Mouse (Mus musculus): Measurements from ENCODE around the gene Rho. TPM values are rescaled to one million over a fixed set of nuclear protein-coding genes. Genes with fewer than 3 reads are reported as not detected.

Gene Rho
- total RNA-seq, 2 experiments from 2014 or later: not detected

DNA sequence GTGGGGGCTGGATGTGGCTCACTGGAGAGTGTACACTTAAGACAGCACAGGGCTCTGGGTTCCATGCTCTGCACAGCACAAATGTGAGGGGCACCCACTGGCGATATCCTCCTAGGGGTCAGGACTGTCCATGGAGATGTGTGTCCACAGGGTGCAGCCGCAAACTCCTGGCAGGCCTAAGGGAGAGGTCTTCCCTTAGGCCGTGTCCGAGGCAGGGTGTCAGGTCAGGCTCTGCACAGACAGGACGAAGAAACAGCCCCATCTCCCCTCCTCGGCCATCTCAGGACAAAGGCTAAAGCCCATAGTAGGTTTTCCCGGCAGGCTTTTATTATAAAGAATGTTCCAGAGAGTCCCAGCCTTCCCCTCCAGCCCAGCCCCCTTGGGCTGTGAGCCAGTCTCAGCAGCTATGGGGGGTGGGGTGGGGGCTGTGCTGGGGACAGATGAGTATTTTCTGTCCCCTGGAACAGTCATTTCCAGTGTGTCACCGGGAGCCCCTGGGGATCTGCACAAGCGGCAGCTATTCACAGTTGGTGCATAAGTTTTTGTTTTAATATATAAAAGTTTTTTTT, 23.0 kb downstream of the Rho start:
- ATAC-seq (replicated peaks; ENCODE audit: low FRiP score, poor library complexity, severe bottlenecking): no peak

DNA sequence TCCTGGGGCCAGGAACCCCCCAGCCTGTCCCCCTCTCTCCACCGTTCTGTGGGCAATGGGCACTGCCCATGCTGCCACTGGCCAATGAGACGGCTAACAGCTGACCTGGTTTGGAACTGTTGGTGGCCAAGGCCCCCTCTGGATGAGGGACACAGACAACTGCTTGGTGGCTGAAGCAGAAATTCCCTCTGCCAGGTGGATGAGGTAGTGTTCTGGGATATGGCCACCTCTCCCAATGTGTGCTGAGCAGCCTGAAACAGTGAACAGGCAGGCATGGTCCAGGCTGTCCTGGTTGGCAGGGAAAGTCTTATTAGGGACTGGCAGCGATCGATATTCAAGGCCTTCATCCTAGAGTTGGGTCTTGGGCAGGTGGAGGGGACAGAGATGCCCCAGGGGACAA, 23.6 kb downstream of the Rho start:
- ATAC-seq (replicated peaks; ENCODE audit: low FRiP score, poor library complexity, severe bottlenecking): no peak

DNA sequence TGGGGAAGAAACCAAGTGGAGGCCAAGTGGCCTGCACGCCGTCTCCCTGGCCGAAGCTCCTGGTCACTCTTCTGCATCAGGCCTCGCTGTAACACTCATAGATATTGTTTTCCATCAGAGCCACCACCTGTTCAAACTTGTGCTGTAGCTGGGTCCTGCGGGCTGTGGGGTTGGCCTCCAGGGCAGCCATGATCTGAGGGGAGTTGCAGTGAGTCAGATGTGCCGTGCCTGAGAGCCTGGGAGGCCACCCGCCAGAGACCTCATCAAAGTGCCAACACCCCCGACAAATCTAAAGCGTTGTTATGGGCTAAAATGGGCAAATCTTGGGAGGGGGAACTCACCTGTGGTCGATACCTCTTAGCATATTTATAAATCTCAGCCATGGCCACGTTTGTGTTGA, 24.1 kb downstream of the Rho start:
- no peak for ATAC-seq (replicated peaks; ENCODE audit: low FRiP score, poor library complexity, severe bottlenecking)

DNA sequence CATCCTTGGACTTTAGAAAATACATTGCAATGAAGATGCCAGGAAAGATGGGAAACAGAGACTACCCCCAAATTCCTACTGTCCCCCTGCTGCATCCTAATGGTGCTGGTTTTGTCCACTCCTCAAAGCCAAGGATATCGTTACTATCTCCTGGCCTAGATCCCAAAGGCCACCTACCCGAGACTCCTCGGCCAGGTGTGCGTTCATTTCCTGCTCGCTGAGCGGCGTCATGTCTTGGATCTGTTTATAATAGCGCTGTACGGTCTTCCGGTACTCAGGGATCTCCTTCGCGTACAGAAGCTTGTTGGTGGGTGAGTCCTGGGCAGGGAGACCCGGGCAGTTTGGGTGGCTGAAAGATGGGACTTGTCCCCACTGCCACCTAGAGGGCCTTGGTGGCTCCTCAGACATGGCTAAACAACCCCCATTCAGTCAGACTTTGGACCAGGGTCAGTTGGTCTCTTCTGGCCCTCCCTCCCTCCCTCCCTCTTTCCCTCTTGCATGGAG, 24.9 kb downstream of the Rho start:
- no peak for ATAC-seq (replicated peaks; ENCODE audit: low FRiP score, poor library complexity, severe bottlenecking)

DNA sequence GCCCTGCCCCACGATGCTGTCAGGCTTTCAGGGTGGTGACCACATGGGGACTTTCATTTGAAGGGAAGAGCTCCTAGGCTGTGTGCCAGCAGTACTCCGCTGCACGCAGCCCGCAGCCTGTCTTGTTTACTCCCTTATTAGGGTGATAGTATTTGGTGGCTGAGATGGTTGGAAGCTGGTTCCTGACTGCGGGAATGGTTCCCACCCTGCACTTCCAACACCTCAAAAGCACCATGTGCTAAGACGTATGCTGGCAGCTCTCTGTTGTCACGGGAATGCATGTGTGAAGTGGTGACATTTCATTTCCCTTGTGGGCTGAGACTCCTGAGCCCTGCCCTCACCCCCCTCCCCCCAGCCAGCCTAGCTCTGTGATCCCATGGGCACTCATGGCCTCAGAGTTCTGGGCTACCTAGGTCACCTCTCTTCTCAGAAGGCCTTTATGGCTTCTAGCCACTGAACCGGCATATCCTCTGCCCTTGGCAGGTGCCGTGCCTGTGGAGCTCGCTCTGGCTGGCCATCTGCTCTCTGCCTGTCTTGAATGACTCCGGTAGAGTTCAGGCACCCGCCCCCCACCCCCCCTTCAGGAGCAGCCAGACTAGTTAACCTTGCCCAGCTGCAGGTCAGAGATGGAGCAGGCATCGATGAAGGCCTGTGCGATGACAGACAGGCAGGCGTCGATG, 25.5 kb downstream of the Rho start:
- no peak for ATAC-seq (replicated peaks; ENCODE audit: low FRiP score, poor library complexity, severe bottlenecking)

DNA sequence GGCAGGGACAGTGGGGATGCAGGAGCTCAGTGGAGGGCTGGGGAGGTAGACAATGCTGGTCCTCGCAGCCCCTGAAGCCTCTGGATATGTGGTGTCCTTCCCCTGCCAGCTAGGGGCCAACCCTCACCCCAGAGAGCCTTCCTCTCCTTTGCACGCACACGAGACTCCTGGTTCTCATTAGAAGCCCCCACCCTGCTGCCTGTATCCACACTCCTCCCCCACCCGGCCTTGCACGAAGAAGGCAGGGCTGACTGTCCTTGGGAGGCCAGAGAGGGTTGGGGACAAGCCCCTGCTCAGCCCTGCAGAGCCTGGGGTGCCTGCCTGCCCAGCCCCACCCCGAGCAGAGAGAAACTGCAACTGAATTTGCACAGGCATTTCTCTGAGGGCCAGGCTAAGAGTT, 26.1 kb downstream of the Rho start:
- ATAC-seq (replicated peaks; ENCODE audit: low FRiP score, poor library complexity, severe bottlenecking): no peak

DNA sequence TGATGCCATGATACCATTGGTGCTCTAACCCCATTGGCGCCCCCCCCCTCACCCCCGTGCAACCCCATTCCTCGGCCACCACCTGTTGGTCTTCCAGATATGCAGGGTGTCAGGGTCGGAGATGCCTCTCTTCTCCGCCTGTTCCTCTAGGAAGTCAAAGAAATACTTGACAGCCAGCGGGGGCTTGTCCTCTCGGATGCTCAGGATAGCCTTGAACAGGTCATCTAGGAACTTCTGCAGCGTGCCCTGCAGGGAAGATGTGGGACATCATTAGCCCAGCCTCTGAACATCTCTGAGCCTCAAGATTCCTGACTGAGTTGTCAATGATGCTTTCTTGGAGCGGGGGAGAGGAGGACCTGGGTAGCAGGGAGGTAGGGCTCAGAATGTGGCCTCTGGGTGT, 26.9 kb downstream of the Rho start:
- no peak for ATAC-seq (replicated peaks; ENCODE audit: low FRiP score, poor library complexity, severe bottlenecking)

DNA sequence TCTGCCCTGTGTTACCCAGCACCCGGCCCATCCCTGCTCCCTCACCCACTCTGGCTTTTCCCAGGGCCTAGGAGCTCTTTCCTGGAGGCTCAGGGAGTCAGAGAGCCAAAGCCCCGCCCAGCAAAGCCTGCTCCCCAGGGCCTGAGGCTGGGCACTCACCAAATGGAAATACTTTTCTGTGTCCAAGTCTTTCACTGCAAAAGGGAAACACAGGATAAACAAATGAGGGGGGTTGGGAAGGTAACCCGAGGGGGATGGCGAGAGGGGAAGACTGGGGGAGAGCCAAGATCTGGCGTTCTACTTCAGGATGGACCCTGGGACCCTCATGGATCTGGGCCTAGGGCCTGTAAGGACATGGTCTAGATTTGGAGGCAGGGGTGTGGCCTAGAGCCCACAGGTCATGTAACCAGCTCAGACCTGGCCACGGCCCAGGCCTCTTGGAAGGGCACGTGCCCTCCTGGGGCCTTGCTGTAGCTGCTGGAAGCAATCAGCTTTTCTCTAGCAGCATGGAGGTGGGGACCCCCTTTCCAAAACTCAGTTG, 27.7 kb downstream of the Rho start:
- no peak for ATAC-seq (replicated peaks; ENCODE audit: low FRiP score, poor library complexity, severe bottlenecking)

- ATAC-seq (replicated peaks; ENCODE audit: low FRiP score, poor library complexity, severe bottlenecking): no peak
Observed at GRCm38 (mm10) chr6:115960322-115960721, 28.8 kb downstream of the Rho start.

GRCm38 (mm10) chr6:115961743-115962142, 30.2 kb downstream of the Rho start:
- no peak for ATAC-seq (replicated peaks; ENCODE audit: low FRiP score, poor library complexity, severe bottlenecking)

DNA sequence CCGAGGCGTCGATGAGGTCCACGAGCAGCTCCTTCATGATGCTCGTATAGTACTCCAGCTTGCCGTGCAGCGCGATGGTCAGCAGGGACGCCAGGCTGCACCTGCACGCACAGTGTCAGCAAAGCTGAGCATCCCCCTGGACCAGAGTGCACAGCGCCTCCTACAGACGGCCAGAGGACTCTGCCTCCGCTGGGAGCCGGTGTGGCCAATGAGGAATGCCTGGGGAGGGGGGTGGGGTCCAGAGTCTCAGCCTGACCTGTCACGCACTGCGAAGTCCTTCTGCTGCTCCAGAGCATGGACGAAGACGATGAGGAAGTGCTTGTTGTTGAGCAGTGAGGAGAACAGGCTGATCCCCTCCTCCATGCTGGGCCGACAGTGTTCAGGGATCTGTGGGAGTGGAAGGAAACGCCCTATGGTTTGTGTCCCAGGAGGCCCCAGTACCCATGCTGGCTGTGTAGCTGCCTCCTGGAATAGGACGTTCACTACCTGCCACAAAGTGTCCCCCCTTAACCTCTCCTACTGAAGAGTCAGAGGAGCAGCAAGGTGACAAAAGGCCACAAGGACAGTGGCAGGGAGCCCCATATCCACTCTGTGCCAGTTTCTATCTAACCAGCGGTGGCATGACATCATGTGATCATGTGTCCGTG, 31.0 kb downstream of the Rho start:
- ATAC-seq (replicated peaks; ENCODE audit: low FRiP score, poor library complexity, severe bottlenecking): no peak

DNA sequence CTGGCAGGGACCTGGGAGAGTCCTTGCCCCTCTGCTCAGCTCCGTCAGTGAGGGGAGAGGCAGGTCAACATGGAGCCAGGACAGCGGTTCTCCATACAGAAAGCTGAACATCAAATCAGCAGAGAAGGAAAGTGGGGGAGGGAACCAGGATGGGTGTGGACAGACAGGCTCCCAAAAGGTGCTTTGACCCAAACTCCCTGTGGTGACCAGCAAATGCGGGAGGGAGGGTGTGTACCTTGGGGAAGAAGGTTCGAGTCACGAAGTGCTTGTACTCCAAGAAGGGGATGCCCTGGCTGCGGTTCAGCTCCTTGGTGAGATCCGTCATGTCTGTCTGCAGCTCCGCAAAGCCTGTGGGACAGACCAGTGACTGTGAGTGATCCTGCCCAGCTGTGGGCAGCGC, 32.1 kb downstream of the Rho start:
- no peak for ATAC-seq (replicated peaks; ENCODE audit: low FRiP score, poor library complexity, severe bottlenecking)

DNA sequence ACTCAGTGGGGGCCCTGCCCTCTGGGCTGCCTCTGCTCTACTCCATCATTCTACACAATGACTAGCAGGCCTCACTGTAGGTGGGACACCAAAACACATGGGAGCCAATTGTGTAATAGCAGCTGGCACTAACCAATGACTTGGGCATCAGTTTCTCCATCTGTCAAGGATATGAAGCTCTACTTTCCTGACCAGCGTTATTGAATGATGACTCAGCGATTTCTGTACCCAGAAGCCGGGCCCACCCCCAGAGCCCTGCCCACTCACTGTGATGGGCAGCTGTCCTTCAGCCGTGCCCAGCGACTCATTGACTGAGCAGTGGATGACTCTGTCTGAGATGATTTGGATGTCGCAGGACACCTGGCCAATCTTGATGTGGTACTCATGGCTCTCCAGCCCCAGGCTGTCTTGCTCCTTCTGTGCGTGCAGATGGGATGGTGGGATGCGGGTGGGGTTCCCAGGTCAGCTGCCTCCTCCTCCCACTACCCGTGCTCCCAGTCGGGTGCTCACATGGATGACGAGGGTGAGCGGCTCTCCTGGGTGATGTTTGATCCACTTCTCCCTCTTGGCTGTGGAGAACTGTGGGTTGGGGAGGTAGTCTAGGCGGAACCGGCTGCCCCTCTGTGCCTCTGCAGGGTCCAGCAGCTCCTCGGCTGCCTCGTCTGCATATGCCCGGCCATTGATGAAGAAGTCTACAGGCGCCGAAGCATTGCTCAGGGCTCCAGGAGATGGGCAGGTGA, 34.8 kb downstream of the Rho start:
- no peak for ATAC-seq (replicated peaks; ENCODE audit: low FRiP score, poor library complexity, severe bottlenecking)

DNA sequence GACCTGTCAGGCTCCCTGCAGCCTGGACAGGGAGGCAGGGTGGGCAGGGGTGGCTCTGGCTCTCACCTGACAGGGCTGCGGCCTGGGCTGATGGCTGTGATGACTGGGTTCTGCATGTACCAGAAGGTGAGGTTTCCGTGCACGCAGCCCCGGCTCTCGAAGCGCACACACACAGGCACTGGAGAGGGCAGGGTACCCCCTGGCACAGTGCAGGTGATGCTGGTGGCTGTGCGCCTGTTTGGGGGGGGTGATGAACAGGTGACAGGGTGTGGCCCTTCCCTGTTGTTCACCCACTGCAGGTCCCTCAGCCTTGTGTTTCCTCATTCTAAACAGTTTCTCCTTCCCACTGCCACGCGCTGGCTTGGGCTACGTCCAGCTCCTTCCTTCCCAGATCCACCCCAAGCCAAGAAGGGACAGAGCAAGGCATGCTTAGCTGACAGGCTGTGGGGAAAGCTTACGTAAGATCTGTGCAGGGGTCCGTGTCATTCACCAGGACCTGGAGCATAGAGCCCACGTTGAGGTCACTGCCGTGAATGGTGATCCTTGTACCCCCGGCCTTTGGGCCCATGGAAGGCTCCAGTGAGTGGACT, 35.8 kb downstream of the Rho start:
- ATAC-seq (replicated peaks; ENCODE audit: low FRiP score, poor library complexity, severe bottlenecking): no peak

DNA sequence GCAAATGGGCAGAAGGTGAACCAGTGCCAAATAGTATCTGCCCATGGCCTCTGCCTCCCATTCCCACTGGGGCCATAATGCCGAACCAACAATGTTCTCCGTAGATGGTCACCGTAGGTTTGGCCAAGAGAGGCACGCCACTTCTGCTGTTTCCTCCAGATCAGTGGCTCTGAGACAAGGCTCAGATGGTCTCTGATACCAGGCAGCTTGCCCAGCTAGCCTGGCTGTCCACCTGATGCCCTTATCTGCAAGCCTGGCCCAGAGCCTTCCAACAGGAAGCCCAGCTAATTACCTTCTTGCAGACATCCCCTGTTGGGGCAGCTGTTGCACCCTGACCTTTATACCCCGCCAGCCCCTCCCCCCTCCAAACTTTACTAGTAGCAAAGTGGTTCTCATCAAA, 36.5 kb downstream of the Rho start:
- no peak for ATAC-seq (replicated peaks; ENCODE audit: low FRiP score, poor library complexity, severe bottlenecking)

DNA sequence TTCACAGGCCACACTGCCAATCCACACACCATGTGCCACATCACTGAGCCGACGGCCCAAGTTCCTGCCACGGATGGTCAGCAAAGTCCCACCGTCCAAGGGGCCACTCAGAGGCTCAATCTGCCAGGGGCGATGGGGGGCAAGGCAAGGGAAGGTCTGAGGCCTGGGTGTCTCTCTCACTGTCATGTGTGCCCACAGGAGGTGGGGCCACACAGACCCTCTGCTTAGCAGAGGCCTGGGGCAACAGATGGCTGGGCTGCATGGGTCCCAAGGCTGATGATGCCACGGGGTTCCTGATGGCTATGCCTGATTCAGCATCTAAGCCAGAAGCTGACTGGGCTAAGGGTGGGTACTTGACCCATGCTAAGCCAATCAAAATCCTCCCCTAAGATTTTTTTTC, 37.2 kb downstream of the Rho start:
- ATAC-seq (replicated peaks; ENCODE audit: low FRiP score, poor library complexity, severe bottlenecking): no peak

DNA sequence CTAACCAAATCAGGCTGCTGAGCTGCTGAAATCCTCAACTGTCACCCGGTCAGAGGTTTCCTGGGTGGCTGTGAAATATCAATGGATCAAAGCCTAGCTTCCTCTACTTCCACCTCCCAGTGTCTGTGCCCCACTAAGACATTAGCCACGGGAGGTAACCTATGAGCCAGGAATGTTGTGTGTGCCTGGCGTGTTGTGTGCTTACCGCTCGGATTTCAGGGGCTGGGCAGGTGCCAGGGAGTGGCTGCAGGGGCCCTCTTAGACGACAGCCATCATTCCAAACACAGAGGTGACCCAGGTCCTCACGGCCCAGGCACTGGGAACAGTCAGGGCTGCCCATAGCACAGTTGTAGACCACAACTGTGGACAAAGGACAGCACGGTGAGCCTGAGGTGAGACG, 37.6 kb downstream of the Rho start:
- ATAC-seq (replicated peaks; ENCODE audit: low FRiP score, poor library complexity, severe bottlenecking): no peak

DNA sequence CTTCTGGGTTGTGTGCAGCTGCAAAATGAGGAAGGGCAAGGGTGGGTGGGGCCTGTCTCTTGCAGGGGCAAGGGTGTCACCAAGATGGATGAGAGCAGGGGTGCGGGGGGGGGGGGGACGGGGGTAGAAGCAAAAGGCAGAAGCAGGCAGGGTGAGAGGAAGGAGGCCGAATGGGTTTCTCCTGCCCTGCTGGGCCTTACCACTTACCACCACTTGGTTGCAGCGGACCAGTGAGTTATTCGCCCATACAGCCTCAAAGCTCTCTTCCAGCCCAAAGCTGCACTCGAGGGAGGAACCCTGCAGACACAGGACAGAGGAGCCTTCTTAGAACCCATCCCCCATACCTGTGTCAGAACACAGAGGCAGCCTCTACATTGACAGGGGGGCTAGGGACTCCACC, 38.4 kb downstream of the Rho start:
- ATAC-seq (replicated peaks; ENCODE audit: low FRiP score, poor library complexity, severe bottlenecking): no peak

DNA sequence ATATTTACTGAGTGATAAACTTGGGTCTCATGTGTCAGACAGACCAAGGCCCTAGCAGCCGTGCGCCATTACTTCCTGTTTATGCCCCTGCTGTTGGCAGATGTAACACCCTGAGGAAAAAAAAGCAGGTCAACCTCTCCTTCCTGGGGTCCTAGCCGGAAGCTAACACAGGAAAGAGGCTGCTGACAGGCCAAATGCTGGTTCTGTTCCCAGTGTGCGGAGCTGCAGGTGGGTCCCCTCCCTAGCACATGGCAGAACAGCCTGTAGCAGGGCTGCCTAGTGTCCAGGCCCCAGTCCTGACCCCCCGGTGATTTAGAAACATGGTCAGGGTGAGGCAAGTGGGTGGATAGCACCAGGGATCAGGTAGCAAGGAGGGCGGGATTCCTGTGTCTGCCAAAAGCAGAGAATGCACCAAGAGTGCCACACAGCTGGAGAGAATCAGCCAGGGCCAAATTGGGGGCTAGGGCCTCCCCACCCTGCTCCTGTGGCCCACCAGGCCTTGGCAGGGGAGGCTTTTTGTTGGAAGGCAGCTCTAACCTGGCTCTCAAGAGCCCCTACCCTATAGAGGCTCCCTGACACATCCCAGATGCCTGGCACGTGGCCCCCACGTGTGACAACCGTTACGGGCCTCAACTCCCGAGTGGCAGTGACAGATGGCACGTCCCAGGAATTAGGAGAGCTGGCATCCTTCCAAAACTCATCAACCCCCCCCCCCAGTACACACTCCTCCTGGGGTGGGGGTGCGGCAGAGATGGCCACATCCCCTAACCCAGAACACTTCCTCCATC, 39.9 kb downstream of the Rho start:
- no peak for ATAC-seq (replicated peaks; ENCODE audit: low FRiP score, poor library complexity, severe bottlenecking)
